Mouse (Mus musculus): ENCODE results near the gene Vwce. TPM values are rescaled to one million over a fixed set of nuclear protein-coding genes. Genes with fewer than 3 reads are reported as not detected.

Gene Vwce
- total RNA-seq, 2 experiments from 2014 or later, result not detected

DNA sequence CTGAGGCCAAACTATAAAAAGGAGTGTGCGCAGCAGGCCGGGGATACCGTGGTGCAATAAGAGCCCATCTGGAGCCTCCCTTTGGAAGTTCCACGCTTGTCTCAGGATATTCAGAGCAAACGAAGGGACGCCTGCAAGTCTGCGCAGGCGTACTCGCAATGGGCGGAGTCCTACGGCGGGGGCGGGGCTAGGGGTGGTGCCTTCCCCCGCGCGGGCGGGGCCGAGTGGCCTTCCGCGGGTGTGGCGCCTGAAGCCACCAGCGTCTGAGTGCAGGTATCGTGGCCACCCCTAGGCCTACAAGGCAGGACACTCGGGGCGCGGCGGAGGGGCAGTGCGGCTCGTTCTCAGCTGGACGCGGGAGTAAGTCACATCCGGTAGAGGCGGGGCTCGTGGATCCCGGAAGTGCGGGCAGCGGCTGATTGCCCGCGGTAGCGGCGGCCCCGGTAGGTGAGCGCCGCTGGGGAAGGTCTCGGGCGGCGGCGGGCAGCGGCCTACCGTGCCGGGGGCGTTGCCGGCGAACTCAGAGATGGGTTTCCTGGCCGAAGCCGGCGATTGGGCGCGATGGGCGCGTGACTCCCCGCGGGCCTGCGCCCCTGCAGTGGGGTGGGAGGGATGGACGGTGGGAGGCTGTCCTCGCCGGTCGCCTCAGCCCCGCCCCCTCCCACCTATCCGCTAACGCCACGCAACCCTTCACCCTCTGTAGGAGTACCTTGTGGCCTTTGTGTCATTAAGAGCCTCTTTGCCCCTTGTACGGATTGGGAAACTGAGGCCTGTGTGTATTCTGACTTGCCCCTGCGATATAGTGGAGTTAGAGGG, 54.7 kb downstream of the Vwce start, which contains the start of gene Vps37c:
TSS of gene Vps37c (plus strand) at position 199 of the 816 bp plus-strand sequence.
- ATAC-seq (replicated peaks; ENCODE audit: low FRiP score, poor library complexity, severe bottlenecking), result peak; percentile 92

DNA sequence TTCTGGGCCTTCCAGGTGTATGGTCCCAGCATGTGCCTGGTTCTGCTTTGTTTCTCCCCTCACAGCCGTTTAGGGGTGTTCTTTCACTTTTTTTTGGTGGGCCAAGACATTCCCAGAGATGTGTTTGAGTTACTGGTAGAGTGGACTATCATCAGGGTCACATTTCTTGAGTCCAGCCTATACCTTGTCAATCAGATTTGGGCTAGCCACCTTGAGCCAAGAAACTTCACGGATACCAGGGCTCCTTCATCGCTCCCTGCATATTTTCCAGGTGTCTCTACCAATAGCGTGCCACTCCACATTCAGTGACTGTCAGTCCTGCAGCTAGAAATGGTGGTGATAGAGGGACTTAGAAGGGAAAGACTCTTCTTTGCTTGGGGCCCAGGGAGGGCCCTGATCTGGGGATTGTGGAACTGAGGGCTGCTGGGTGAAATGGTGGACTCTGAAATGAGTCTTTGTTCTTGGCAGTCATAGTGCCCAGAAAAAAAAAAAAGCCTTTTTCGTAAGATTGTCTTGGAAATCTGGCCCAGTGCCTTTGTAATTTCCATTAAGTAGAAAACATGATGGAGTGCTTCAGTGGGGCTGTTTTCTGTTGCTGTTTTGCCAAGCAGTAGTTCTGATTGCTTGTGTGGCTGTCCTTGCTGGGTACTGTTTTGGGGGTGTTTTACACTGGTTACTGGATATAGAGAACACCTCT, 55.6 kb downstream of the Vwce start:
- ATAC-seq (replicated peaks; ENCODE audit: low FRiP score, poor library complexity, severe bottlenecking), result no peak

- no peak for ATAC-seq (replicated peaks; ENCODE audit: low FRiP score, poor library complexity, severe bottlenecking)
Measured at GRCm38 (mm10) chr19:10690336-10690735, 56.3 kb downstream of the Vwce start.

DNA sequence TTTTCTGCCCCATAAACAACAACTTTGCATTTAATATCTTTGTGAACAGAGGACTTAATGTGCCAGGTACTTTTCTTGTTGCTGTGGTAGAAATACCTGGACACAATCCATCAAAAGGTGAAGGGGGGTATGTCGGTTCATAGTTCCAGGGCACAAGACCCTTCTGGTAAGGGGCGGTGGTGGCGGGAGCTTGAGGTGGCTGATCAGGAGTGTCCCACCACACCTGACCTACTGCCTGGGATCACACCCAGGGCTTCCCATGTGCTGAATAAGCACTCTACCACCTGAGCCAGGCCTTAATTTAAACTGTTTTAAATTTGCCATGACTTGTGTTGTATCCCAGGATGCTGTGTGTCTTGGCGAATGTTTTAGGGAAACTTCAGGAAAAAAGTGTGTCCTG, 57.1 kb downstream of the Vwce start:
- ATAC-seq (replicated peaks; ENCODE audit: low FRiP score, poor library complexity, severe bottlenecking), result no peak

DNA sequence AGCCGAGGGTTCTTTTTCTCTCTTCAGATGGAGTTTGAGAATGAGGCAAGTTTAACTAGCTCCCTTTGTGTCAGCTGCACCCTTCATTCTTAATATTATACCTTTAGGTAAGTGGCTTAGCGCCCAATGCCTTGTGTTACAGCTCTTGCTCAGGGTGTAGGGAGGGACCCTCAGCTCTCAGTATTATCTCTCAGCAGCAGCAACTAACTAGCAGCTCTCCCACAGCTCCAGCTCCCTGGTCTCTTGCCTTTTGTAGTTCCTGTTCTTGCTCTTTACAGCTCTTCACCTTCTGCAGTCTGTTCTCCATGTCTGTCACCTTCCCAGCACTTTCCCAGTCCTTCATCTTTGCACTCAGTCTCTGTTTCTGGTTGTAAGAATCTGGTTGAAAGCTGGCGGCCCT, 57.6 kb downstream of the Vwce start:
- ATAC-seq (replicated peaks; ENCODE audit: low FRiP score, poor library complexity, severe bottlenecking), result no peak

DNA sequence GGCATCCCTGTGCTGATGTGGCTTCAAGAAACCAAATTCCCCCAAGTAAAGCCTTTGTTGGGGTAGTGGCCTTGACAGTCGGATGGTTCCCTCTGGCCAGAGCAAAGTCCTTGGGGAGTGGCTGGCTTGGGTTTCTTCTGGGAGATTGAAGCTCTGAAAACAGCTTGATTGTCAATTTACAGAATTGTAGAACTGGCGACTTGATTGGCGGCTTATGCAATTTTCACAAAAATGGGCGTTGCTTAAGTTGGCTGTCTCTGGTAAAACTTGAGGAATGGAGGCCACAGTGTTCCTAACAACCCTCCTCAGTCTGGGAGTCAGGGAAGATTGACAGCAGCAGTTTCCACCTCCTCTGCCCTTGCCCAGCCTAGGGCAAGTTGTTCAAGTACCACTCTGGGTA, 58.3 kb downstream of the Vwce start:
- no peak for ATAC-seq (replicated peaks; ENCODE audit: low FRiP score, poor library complexity, severe bottlenecking)

- 0 out of 2 replicates have a peak, but pooled peaks have one; percentile 25 for ATAC-seq (replicated peaks; ENCODE audit: low FRiP score, poor library complexity, severe bottlenecking)
Measured at GRCm38 (mm10) chr19:10693926-10694682, 60.1 kb downstream of the Vwce start.

DNA sequence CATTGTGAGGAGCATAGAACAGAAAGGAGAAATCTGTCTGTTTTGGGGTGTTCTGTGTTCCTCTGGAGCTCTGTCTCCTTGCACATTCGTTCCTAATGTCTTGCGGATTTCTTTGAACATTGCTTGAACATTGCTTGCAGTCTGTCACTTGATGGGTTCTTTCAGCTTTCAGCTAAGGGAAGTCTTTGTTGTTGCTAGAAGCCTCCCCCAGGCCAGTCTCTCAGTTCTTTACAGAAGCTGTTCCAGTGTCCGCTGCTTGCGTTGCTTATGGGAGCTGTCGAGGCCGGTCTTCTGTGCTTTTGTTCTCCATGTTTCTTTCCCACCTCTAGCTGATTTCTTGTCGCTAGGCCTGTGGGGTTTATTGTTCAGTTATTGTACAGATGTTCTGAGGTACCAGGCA, 61.8 kb downstream of the Vwce start:
- no peak for ATAC-seq (replicated peaks; ENCODE audit: low FRiP score, poor library complexity, severe bottlenecking)

DNA sequence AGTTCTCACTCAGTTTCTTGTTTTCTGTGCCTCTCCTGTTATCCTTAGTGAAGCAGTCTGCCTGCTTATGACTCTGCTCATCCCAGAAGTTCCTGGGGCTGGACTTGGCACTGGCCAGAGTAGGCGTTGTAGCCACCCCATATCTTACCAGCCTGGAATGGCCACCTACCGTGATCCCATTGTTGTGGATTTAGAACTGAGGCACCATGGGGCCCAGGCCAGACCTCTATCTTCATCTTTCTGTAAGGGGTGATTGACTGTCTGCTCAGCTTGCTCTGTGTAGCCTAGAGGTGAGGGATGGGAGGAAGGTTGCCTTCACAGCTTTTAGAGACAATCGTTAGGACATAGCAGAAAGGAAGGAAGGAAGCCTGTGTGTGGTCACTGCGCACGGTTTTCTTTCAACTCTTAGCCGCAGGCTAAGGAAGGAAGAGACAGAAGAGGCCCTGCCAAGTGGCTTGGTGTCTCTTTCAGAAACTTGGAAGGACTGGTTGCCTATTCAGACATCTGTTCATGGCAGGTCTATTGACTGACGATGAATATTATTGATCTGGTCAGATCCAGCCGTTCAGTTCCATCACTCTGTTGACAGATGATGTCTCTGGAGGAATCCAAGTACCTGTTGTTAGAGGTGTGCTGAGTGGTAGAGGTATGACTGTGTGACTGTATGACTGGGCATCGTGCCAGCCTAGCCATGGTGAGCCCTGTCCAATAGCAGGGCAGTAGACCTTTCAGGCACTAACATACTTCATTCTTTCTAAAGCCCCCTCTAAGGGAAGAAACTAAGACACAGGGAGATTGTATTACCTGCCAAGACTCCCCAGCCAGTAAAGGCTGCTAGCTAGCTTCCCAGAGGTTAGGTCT, 64.3 kb downstream of the Vwce start:
- ATAC-seq (replicated peaks; ENCODE audit: low FRiP score, poor library complexity, severe bottlenecking), result no peak

DNA sequence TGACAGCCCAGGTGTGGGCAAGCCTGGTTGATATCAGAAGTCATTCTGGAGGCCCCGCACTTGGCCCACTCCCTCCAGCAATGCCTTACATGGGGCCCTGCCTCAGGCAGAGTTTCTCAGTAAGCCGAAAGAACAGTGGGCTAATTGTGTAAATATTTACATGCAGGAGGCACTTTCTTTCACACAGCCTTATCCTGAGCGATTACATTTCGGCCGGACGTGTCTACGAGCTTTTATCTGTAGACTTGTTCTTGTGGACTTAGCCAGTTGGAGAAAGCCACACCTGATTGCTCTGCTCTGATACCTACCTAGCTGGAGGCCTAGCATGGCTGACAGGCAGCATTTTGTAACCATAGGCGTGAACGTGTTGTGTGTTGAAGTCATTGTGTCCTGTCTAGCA, 65.8 kb downstream of the Vwce start:
- ATAC-seq (replicated peaks; ENCODE audit: low FRiP score, poor library complexity, severe bottlenecking), result no peak

DNA sequence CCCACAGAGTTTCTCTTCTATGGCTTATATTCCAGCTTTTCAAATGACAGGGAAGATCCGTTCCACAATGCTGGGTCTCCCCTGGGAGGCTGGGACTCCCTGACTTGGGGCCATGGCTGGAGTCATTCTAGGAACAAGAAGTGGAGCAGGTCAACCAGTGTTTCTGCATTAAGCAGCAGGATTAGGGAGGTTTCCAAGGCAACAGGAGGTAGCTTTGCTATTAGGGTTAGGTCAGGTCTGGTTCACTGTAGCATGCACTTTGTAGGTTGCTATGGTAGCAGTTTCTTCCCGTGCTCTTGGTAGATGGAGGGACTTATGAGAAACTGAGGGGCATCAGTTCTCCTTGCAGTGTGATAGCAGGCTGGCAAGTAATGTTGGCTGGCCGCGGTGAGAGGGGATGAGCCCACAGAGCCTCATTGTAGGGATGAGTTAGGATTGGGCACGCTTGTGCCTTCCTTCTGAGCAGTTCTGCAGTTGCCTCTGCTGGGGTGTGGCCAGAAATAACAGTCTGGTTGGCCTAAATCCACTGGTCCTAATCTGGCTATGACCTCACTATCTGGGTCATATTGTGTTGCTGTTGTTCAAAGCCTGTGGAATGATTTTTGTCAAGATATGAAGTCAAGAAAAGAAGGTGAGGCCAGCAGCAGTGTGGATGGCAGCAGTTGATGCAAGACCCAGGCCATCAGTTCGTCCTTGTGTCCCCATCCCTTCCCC, 67.2 kb downstream of the Vwce start:
- no peak for ATAC-seq (replicated peaks; ENCODE audit: low FRiP score, poor library complexity, severe bottlenecking)

GRCm38 (mm10) chr19:10702125-10702524, 68.1 kb downstream of the Vwce start:
- no peak for ATAC-seq (replicated peaks; ENCODE audit: low FRiP score, poor library complexity, severe bottlenecking)

GRCm38 (mm10) chr19:10703470-10703869, 69.5 kb downstream of the Vwce start:
- no peak for ATAC-seq (replicated peaks; ENCODE audit: low FRiP score, poor library complexity, severe bottlenecking)

GRCm38 (mm10) chr19:10707087-10707875, 73.3 kb downstream of the Vwce start:
- ATAC-seq (replicated peaks; ENCODE audit: low FRiP score, poor library complexity, severe bottlenecking), result no peak

DNA sequence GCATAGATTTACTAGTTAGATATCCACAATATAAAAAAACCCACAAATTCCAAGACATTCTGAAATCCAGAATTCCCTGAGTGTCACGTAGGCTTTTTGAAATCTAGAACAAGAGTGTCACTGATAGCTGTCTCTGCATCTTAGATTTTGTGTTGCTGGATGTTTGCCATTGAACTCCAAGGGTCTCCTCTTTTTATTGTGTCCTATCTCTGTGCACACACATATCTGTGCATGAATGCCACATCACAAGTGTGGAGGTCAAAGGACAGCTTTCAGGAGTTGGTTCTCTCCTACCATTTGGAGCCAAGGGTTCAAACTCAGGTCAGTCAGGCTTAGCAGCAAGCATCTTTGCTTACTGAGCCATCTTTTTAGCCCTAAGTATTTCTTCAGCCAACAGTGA, 73.9 kb downstream of the Vwce start:
- no peak for ATAC-seq (replicated peaks; ENCODE audit: low FRiP score, poor library complexity, severe bottlenecking)

DNA sequence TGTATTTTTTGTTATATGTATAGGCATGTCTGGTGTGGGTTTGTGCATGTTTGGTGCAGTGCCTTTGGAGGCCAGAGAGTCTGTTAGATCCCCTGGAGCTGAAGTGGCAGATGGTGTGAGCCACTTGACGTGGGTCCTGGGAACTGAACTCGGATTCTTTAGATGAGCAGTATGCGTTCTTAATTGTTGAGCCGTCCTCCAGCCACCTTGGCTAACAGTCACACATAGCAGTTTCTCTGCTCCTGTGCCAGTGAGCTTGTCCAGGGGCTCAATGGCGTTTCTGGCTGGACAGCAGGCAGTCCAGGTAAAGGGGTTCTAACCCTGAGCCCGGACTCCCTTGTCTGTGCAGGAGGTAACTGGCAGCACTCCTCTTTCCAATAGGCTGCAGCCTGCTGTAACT, 74.9 kb downstream of the Vwce start:
- no peak for ATAC-seq (replicated peaks; ENCODE audit: low FRiP score, poor library complexity, severe bottlenecking)

GRCm38 (mm10) chr19:10709360-10710087, 75.5 kb downstream of the Vwce start:
- peak; percentile 89 for ATAC-seq (replicated peaks; ENCODE audit: low FRiP score, poor library complexity, severe bottlenecking)

Data from erythroblast, adult 5-6 weeks (primary cell).